Mouse (Mus musculus): ENCODE measurements around the gene Dnah3. TPM values are rescaled to one million over a fixed set of nuclear protein-coding genes. Genes with fewer than 3 reads are reported as not detected.

Dnah3 gene
- 1.1 and 2.0 TPM in 2 replicates for polyA plus RNA-seq (2015; fragmentation: Nextera tagmentation; extraction: Ambion mirVana)

- H3K27ac ChIP-seq (replicated peaks) = no peak within 1 kb of the TSS
- H3K4me3 ChIP-seq (replicated peaks) = no peak within 1 kb of the TSS
- H3K27me3 ChIP-seq = no peaks in the 10 kb centered on the region
- no peaks in the 10 kb centered on the region for H3K4me1 ChIP-seq
- WGBS = 84% methylated on average over 6 of the region's 6 CpGs
- no peak within 1 kb of the TSS for H3K9ac ChIP-seq
- no peaks in the 10 kb centered on the region for H3K36me3 ChIP-seq
- no peak for ATAC-seq (ENCODE audit: insufficient number of reproducible peaks, low FRiP score, low TSS enrichment, low read depth)
- H3K4me2 ChIP-seq (replicated peaks) = no peak within 1 kb of the TSS
- no peaks in the 10 kb centered on the region for H3K9me3 ChIP-seq (replicated peaks)
These were observed at the start of gene Dnah3 for GRCm38 (mm10) chr7:120095180-120095579. TSS of gene Dnah3 (minus strand) at chr7:120095280.

GRCm38 (mm10) chr7:120142743-120143142, 47.7 kb upstream of the Dnah3 start:
- H3K4me2 ChIP-seq (replicated peaks) = no peak overlapping the region
- no peak overlapping the region for H3K9ac ChIP-seq
- 89% methylated on average over 1 of the region's 1 CpGs for WGBS
- H3K4me1 ChIP-seq = no peaks in the 10 kb centered on the region
- ATAC-seq (ENCODE audit: insufficient number of reproducible peaks, low FRiP score, low TSS enrichment, low read depth) = no peak
- H3K27me3 ChIP-seq = no peaks in the 10 kb centered on the region
- H3K4me3 ChIP-seq (replicated peaks) = no peak overlapping the region
- no peaks in the 10 kb centered on the region for H3K36me3 ChIP-seq
- H3K9me3 ChIP-seq (replicated peaks) = no peaks in the 10 kb centered on the region
- H3K27ac ChIP-seq (replicated peaks) = no peak overlapping the region

- no peak overlapping the region for H3K27ac ChIP-seq (replicated peaks)
- no peaks in the 10 kb centered on the region for H3K27me3 ChIP-seq
- no peaks in the 10 kb centered on the region for H3K36me3 ChIP-seq
- no peaks in the 10 kb centered on the region for H3K9me3 ChIP-seq (replicated peaks)
- no peak overlapping the region for H3K4me2 ChIP-seq (replicated peaks)
- 63% methylated on average over 4 of the region's 4 CpGs for WGBS
- H3K4me1 ChIP-seq = peaks cover 12% of the 10 kb centered on the region
- no peak for ATAC-seq (ENCODE audit: insufficient number of reproducible peaks, low FRiP score, low TSS enrichment, low read depth)
- no peak overlapping the region for H3K4me3 ChIP-seq (replicated peaks)
- H3K9ac ChIP-seq = no peak overlapping the region
These were observed 33.9 kb upstream of the Dnah3 start for GRCm38 (mm10) chr7:120128951-120129350.

- H3K9me3 ChIP-seq (replicated peaks) = no peaks in the 10 kb centered on the region
- H3K27ac ChIP-seq (replicated peaks) = no peak overlapping the region
- WGBS = 21% methylated on average over 4 of the region's 4 CpGs
- no peak overlapping the region for H3K4me2 ChIP-seq (replicated peaks)
- H3K4me3 ChIP-seq (replicated peaks) = no peak overlapping the region
- peak; percentile 77; the same call in 1 of the 2 replicates for ATAC-seq (ENCODE audit: insufficient number of reproducible peaks, low FRiP score, low TSS enrichment, low read depth)
- H3K36me3 ChIP-seq = no peaks in the 10 kb centered on the region
- no peak overlapping the region for H3K9ac ChIP-seq
- no peaks in the 10 kb centered on the region for H3K27me3 ChIP-seq
- peaks cover 12% of the 10 kb centered on the region for H3K4me1 ChIP-seq
These were observed 32.6 kb upstream of the Dnah3 start for GRCm38 (mm10) chr7:120127686-120128059.

GRCm38 (mm10) chr7:120126976-120127685, 32.1 kb upstream of the Dnah3 start:
- Histone ChIP-seq H3K36me3 (no peaks in the 10 kb centered on the region), H3K9me3 (replicated peaks) (no peaks in the 10 kb centered on the region), H3K27me3 (no peaks in the 10 kb centered on the region), H3K4me2 (replicated peaks) (no peak overlapping the region), H3K27ac (replicated peaks) (no peak overlapping the region; the same call in 1 of the 2 replicates), H3K9ac (no peak overlapping the region), H3K4me1 (peaks cover 12% of the 10 kb centered on the region), H3K4me3 (replicated peaks) (no peak overlapping the region)
- ATAC-seq (ENCODE audit: insufficient number of reproducible peaks, low FRiP score, low TSS enrichment, low read depth) = peak; percentile 59; the same call in 1 of the 2 replicates
- 8% methylated on average over 5 of the region's 5 CpGs for WGBS

- WGBS = 0% methylated on average over 3 of the region's 3 CpGs
- Histone ChIP-seq H3K27me3 (no peaks in the 10 kb centered on the region), H3K9ac (no peak overlapping the region), H3K4me1 (peaks cover 12% of the 10 kb centered on the region), H3K36me3 (peaks cover 12% of the 10 kb centered on the region; the same call in 1 of the 2 replicates), H3K27ac (replicated peaks) (no peak overlapping the region), H3K4me2 (replicated peaks) (no peak overlapping the region), H3K4me3 (replicated peaks) (no peak overlapping the region), H3K9me3 (replicated peaks) (no peaks in the 10 kb centered on the region)
- peak; percentile 58 for ATAC-seq (ENCODE audit: insufficient number of reproducible peaks, low FRiP score, low TSS enrichment, low read depth)
These were observed 29.8 kb upstream of the Dnah3 start for GRCm38 (mm10) chr7:120124844-120125243.

- Histone ChIP-seq H3K27me3 (no peaks in the 10 kb centered on the region), H3K36me3 (peaks cover 14% of the 10 kb centered on the region; the same call in 1 of the 2 replicates), H3K4me1 (peaks cover 12% of the 10 kb centered on the region), H3K9ac (no peak overlapping the region), H3K4me3 (replicated peaks) (no peak overlapping the region), H3K27ac (replicated peaks) (no peak overlapping the region), H3K4me2 (replicated peaks) (no peak overlapping the region), H3K9me3 (replicated peaks) (no peaks in the 10 kb centered on the region)
- 66% methylated on average over 4 of the region's 4 CpGs for WGBS
- no peak for ATAC-seq (ENCODE audit: insufficient number of reproducible peaks, low FRiP score, low TSS enrichment, low read depth)
These were observed 28.7 kb upstream of the Dnah3 start for GRCm38 (mm10) chr7:120123776-120124175.

- H3K4me2 ChIP-seq (replicated peaks) = no peak overlapping the region
- H3K36me3 ChIP-seq = peaks cover 17% of the 10 kb centered on the region; the same call in 1 of the 2 replicates
- no peak overlapping the region for H3K4me3 ChIP-seq (replicated peaks)
- no peak overlapping the region for H3K9ac ChIP-seq
- no peak for ATAC-seq (ENCODE audit: insufficient number of reproducible peaks, low FRiP score, low TSS enrichment, low read depth)
- H3K4me1 ChIP-seq = peaks cover 9% of the 10 kb centered on the region
- WGBS = 27% methylated on average over 6 of the region's 6 CpGs
- 0 out of 2 replicates have a peak overlapping the region, but pooled peaks have one; percentile 4 for H3K27ac ChIP-seq (replicated peaks)
- no peaks in the 10 kb centered on the region for H3K9me3 ChIP-seq (replicated peaks)
- H3K27me3 ChIP-seq = no peaks in the 10 kb centered on the region
These were observed 22.4 kb upstream of the Dnah3 start for GRCm38 (mm10) chr7:120117529-120117928.

GRCm38 (mm10) chr7:120116976-120117375, 21.9 kb upstream of the Dnah3 start:
- Histone ChIP-seq H3K4me2 (replicated peaks) (no peak overlapping the region), H3K9me3 (replicated peaks) (no peaks in the 10 kb centered on the region), H3K27ac (replicated peaks) (0 out of 2 replicates have a peak overlapping the region, but pooled peaks have one; percentile 4), H3K36me3 (peaks cover 17% of the 10 kb centered on the region; the same call in 1 of the 2 replicates), H3K27me3 (no peaks in the 10 kb centered on the region), H3K4me3 (replicated peaks) (no peak overlapping the region), H3K9ac (no peak overlapping the region), H3K4me1 (peaks cover 9% of the 10 kb centered on the region)
- WGBS = 61% methylated on average over 5 of the region's 5 CpGs
- ATAC-seq (ENCODE audit: insufficient number of reproducible peaks, low FRiP score, low TSS enrichment, low read depth) = peak; percentile 21; the same call in 1 of the 2 replicates

- Histone ChIP-seq H3K4me3 (replicated peaks) (no peak overlapping the region), H3K9me3 (replicated peaks) (no peaks in the 10 kb centered on the region), H3K4me1 (no peaks in the 10 kb centered on the region), H3K9ac (no peak overlapping the region), H3K4me2 (replicated peaks) (no peak overlapping the region), H3K36me3 (peaks cover 10% of the 10 kb centered on the region), H3K27me3 (no peaks in the 10 kb centered on the region), H3K27ac (replicated peaks) (no peak overlapping the region)
- 74% methylated on average over 5 of the region's 5 CpGs for WGBS
- no peak for ATAC-seq (ENCODE audit: insufficient number of reproducible peaks, low FRiP score, low TSS enrichment, low read depth)
These were observed 14.6 kb upstream of the Dnah3 start for GRCm38 (mm10) chr7:120109676-120110075.

- Histone ChIP-seq H3K4me3 (replicated peaks) (no peak overlapping the region), H3K9ac (no peak overlapping the region), H3K36me3 (peaks cover 10% of the 10 kb centered on the region), H3K9me3 (replicated peaks) (no peaks in the 10 kb centered on the region), H3K4me2 (replicated peaks) (no peak overlapping the region), H3K4me1 (peaks cover 11% of the 10 kb centered on the region), H3K27ac (replicated peaks) (no peak overlapping the region), H3K27me3 (no peaks in the 10 kb centered on the region)
- no peak for ATAC-seq (ENCODE audit: insufficient number of reproducible peaks, low FRiP score, low TSS enrichment, low read depth)
- 48% methylated on average over 2 of the region's 2 CpGs for WGBS
These were observed 11.3 kb upstream of the Dnah3 start for GRCm38 (mm10) chr7:120106356-120106755.

- 68% methylated on average over 3 of the region's 3 CpGs for WGBS
- Histone ChIP-seq H3K4me1 (peaks cover 11% of the 10 kb centered on the region), H3K9ac (no peak overlapping the region), H3K9me3 (replicated peaks) (no peaks in the 10 kb centered on the region), H3K27me3 (no peaks in the 10 kb centered on the region), H3K4me2 (replicated peaks) (no peak overlapping the region), H3K36me3 (peaks cover 10% of the 10 kb centered on the region), H3K4me3 (replicated peaks) (no peak overlapping the region), H3K27ac (replicated peaks) (no peak overlapping the region)
- ATAC-seq (ENCODE audit: insufficient number of reproducible peaks, low FRiP score, low TSS enrichment, low read depth) = no peak
These were observed 9.9 kb upstream of the Dnah3 start for GRCm38 (mm10) chr7:120104975-120105374.
